Mouse (Mus musculus) yolk sac, embryonic 10.5 days (tissue): ENCODE data around the gene Gpr183.
A peak's percentile ranks its signal among the peaks of the same experiment; 100 is the strongest.

Experiments used
- DNase-seq: peaks from one replicate; pipeline ENCODE4 v3.0.0-alpha.2; 2017; ENCODE audit warnings: low spot score

The Gpr183 gene

DNA sequence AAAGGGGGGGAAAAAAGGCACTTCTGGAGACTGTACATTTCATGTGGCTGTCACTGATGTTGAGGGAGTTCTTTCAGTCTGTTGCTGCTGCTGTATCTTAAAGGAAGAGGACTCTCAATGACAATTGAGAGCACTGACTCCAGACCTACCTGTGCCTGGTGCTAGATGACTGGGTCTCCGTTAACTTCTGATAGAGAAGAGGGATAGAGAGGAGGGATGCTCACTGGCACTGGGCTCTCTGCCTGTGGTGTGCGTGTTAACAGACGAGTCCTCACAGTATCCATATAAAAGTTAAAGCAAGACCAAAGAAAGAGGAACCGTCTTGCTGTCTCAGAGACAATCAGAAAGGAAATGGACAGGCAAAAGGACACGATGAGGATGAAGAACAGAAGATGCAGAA, 8.7 kb downstream of the Gpr183 start:
- no peak for DNase-seq

DNA sequence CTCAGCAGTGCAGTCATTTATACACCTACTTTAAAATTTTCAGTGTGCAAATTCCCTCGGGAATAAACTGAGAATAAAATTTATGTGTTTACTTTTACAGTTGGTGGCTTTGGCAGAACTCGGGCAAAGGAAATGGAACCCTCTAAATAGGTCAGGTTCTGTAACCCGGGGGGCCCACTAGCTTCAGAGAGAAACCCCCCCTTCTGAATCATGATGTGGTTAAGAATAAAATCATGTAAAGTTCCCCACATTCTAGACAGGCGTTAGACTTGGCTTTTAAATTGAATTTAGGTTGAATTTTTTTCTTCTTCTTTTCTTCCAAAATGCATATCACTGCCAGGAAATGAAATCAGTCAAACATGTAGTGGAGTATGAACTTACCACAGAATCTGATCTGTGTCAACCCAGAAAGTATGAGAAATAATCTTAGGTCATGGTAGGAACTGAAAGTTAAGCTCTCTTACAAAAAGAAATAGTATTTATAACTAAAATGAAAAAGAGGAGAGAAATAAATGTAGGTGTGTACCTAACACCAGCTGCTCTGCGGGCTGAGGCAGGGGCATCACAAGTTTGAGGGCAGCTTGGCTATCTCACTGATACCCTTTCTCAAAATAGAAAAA, 9.7 kb downstream of the Gpr183 start:
- no peak for DNase-seq

DNA sequence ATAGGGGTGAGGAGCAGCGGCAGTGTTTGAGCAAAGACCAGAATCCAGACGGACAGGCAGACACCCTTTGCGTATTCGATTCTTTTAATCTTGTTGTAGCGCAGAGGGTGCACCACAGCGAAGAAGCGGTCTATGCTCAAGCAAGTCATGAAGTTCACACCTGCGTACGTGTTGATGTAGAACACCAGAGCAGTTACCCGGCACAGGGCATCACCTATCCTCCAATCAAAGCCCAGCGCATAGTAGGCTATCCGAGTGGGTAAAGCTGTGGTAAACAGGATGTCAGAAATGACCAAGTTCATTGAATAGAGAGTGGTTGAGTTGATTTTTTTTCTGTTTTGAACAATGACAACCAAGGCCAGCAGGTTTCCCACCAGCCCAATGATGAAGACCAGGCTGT, 10.4 kb downstream of the Gpr183 start:
- no peak for DNase-seq

DNA sequence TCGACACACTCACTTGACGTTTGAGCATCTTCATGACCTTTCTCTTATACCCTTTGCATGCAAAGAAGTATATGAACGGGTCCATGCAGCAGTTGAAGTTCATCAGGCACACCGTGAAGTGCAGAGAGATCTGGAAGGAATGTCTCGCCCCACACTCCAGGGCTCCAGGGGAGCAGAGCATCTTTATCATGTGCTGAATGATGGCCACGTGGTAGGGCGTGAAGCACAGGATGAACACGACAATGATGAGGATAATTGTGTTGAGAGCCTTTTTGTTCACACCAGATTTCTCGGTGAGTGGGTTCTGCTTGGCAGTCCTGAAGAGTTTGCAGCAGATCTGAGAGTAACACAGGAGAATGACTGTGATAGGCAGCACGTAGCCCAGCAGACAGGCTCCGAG, 10.9 kb downstream of the Gpr183 start:
- no peak for DNase-seq

DNA sequence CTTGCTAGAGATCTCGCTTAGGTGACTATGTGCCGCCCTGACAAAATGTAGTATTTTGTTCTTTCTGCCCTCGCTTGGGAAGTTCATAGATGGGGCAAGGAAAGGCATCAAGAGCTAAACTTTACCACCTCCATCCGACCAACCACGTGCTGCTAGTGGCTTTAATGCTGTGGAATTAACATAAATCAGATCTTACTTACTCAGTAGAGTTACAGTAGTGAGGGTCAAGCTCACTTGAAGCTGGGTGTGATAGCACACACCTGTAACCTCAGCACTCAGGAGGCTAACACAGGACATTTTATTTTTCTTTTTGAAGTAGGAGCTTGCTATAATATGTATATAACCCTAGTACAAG, 13.0 kb downstream of the Gpr183 start:
- no peak for DNase-seq

DNA sequence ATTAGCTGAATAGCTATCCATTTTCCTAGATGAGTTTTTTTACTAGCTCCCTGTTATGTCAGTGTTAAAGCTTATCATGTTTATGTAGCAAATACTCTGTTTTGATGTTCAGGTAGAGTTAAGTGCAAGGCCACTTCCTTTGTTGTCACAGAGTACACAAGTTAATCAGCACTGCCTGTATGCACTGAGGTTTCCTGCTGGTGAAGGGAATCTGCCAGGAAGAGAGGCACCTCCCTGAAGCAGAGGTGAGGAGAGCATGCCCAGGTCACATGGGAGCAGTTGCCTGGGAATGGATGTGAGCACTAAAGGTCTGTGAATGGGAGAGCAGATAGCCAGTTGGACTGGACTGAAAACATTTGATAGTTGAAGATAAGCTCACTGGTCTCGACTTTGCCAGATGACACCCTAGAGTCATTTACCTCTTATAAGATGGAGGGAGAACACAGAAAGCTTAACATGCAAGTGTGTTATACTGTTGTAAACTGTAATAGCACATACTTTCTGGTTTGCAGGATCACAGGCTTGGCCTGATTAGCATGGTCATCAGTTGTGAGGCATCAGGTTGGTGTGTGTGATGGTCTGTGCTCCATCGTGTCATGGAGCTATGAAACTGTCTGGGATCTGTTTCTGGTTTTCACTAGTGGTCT, 13.5 kb downstream of the Gpr183 start:
- DNase-seq = peak; percentile 50

DNA sequence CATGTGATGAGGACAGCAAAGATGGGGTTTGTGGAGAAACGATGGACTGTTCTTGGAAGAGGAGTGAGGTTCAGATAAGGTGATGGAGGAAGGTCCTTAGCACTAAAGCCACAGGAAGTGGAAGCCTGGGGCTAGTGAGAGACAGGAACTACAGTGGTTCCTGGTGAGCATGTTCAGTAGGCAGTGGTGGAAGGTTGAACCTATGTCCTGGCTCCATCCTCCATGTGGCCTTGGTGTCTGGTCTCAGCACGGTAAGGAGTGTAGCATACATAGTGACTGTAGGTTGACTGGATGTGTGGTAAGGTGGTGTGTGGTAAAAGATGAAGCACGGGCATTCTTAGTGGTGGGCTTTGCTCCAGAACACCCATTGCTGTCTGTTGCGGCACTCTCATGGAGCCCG, 15.1 kb downstream of the Gpr183 start:
- no peak for DNase-seq

DNA sequence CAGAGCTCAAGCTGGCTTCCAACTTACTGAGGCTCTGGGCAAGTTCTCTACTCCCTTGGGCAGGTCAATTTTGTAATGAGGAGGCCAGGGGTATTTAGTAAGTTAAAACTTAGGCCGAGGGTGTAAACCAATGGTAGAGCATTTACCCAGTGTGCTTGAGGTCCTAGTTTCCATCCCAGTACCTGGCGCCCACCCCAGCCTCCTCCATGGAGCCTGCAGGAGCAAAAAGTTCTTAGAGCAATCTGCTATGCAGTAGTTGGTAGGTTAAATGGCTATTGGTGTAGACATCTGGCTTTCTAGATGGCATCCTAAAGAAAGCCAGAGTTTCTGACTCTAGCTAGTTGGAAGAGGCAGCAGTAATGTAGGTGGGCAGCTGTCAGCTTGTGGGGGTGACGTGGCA, 15.6 kb downstream of the Gpr183 start:
- no peak for DNase-seq

DNA sequence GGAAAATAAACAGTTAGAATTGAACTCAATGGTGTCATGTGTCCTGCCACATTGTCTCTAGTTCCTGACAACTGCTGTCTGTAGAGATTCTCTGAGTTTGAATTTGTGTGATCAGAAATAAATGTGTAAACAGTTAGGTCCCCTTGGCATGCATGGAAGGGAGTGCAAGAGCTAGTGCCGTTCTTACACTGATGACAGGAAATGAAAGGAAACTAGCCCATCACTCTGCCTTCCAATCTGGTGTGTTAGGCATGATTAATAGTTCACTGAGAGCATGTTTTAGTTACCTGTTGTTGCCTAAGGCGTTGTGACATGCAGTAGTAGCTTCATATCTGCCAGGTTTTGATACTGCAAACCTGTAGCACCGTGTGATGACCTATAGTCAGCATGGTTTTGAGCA, 17.0 kb downstream of the Gpr183 start:
- DNase-seq = no peak

DNA sequence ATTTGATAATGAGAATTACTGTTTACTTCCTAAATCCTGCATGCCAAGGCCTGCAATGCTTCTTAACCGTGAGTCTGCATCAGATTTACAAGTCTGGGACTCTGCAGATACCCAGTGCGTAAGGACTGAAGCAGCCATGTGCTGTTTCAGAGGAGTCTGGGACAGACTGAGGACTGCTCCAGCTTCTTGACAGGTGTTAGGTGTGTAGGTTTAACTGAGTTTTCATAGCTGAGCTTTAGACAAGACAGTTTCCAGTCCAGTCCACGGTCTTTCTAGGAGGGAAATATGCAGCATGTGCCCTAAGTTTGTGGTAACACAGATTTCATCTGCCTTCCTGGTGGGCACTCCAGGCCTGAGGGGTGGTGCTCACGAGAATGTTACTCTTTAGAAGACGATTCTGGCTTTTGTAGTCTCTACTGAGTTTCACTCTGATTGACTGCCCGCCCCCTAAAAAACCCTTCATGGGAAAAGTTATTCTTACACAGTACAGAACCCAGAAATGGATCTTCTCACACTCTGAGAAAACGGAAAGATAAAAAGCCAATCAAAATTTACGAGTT, 17.7 kb downstream of the Gpr183 start:
- no peak for DNase-seq

DNA sequence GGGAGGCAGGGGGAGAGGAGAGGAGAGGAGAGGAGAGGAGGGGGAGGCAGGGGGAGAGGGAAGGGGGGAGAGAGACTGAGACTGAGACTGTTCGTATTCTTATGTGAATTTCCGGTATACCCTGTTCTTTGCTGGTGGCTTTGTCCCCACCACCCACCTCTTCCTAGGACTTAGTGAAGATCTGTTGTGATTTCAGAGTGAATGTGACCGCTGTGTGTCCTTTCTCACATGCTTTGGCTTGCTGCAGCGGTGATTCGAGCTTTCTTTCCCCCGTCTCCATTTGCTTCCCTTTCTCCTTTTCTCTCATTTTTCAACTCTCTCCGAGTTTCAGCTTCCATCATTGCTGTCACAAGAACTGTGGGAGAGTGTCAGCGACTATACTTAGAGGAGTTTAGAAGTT, 18.3 kb downstream of the Gpr183 start:
- DNase-seq = no peak

DNA sequence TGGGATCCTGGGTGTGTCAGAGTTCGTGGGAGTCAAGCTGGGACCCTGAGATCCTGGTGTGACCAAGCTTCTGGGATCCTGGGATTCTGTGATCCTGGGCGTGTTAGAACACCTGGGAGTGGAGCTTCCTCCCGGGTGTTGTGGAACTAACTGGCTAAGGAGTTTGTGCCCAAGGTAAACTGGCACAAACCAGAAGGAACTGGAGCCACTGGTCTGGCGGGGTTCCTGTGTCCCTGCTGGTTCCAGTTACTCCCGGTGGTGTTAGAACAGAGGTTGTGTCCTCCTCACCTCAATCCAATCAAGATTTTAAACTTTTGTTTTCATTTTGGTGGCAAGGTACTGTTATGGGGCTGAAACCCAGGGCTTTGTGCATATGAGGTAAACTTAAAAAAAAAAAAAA, 18.9 kb downstream of the Gpr183 start:
- no peak for DNase-seq

DNA sequence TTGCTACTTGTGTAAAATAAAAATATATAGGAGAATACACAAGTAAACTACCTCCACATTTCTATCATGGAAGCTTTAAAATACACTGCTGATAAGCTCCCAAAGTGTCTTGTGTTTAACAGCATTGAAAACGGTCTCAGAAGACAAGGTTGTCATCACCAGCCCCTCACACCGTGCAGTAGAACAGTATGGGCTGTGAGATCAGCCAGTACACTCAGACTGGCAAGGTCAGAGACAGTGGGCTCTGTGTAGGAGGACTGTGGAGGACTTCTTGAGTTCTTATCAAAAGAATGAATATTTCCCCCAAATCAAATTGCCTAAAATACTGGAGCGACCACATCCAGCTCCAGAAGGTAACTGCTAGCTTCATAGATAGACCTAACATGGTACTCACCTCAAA, 25.4 kb downstream of the Gpr183 start:
- DNase-seq = no peak

DNA sequence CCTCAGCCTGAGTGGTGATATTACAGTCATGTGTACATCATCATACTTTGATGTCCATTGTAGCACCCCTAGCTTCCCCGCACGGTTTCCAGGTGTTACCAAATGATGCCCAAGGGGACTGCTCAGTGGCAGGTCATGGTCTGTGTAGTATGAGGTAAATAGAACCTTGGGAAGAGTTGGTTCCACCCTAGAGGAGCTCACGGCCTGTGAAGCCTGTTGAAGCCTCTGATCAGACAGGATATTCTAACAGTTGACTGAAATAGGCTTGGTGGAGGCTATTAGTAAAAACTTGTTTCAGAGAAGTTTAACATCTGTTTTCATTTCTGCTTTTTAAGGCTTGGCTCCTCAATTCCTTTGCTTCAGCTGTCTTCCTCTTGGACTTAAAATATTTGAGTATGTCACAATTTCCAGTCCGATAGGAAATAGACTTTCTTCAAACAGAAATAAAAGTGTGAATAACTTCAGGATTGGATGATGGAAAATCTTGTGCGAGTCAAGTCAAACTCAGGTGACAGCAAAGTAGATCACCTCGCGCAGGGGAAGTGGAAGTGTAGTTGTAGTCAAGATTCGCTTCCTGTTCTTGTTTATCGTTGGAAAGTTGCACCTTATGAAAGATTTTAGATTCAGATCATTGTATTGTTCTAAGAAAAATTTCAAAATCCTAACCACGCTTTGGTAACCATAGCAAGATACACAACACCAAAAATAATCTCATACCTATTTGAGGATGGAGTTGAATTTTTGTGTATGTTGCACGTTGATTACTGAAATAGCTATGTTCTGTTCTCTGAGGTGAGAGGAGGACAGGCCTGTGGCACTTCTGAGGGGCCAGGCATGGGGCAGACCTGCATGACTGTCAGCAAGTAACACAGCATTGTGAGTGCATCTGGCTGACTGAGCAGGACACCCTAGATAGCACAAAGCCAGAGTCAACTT, 26.5 kb downstream of the Gpr183 start:
- no peak for DNase-seq

DNA sequence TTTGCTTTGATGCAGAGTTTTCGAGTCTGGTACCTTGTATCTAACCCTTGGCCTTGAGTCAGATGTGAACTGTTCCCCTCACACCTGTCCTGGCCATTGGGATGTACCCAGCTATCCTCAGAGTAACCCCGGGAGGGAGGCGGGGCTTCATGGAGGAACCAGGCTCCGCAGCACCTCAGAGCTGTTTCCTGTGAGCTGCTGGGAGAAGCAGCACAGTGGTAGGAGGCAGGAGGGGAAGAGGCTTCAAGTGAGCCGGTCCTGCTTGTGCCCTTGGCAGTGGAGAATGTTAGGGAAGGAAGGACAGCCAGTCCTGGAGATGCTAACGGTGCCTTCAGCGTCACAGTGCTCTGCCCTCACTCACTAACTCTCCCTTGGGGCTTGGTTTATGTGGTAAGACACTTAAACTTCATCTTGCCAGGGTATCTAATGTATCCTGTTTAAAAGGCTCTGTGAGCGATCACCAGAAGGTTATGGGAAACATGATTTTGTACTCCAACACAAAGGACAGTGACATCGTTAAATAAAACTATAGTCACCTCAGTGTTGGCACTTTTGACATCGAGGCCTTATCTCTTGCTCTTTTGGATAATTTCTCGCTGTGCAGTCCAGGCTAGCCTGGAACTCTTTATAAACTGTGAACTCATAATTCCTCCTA, 27.3 kb downstream of the Gpr183 start:
- no peak for DNase-seq

DNA sequence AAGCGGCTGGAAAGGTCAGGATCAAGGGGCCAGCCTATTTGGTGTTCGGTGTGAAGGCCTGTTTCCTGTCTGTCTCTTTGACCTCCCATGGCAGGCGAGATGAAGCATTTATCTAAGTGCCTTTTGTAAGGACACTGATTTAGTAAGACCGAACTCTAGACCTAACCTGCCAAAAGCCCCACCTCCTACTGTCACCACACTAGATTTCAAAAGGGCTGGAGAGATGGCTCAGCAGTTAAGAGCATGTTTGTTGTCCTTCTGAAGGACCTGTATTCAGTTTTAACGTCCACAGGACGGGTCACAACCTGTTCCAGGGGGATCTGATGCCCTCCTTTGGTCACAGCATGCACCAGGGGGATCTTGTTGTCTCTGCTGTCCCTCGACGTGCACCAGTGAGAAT, 28.1 kb downstream of the Gpr183 start:
- no peak for DNase-seq

DNA sequence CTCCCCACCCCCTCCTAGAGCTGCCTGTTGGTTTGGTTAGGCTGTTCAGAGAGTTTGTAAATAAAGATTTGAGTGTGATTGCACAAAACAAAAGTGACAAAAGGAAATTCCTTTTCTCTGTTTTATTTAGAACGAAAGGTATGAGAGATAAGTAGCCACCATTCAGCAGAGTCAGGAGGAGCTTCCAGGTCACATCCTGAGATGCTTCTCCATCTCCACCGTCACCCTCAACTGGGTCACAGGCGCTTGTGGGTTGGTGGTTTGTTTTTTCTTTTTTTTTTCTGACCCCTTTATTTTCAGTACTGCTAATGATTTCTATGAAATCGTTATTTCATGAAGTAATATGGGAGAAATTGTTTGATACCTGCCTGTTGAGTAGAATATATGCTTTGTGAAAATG, 28.6 kb downstream of the Gpr183 start:
- no peak for DNase-seq

DNA sequence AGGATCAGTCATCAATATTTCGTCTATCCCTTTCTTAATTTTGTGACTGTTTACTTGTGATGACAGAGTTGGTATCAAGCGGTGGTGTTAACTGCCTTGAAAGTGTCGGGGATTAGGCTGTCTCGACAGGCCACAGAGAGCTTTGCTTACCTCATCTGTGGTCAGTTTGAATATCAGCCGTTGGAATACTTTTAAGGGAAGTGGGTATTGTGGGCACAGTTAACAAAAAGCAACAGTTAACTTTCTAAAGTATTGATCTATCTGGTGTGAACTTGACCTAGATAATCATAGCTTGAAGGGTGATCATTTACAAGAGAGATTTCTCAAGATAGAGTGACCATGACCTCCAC, 30.4 kb downstream of the Gpr183 start:
- no peak for DNase-seq

DNA sequence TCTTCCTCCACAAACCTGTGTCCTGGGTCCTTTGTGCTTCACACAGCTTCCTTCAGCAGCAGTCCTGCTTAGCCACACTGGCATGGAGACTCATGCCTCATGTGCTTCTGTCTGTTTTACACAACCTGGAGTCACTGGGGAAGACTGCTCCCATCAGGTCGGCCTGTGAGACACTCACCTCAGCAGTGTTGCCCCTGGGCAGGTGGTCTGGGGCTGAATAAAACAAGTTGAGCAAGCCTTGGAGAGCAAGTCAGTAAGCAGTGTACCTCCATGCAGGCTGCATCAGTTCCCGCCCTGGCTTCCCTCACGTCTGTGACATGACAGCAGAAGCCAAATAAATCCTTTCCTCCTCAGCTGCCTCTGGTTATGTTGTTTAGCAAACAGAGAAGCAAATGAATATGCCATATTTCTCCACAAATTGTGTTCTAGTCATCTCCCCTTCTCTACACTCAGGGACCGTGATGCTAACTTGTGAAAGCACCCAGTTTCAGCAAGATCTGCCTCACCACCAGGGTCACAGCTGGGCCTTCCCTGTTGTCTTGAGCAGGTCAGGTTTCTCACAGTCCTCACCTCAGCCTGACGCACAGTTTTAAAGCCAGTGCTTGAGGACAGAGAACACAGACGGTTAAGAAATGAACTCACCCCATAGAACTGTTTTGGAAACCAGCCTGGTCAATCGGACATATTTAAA, 30.9 kb downstream of the Gpr183 start:
- DNase-seq = no peak

DNA sequence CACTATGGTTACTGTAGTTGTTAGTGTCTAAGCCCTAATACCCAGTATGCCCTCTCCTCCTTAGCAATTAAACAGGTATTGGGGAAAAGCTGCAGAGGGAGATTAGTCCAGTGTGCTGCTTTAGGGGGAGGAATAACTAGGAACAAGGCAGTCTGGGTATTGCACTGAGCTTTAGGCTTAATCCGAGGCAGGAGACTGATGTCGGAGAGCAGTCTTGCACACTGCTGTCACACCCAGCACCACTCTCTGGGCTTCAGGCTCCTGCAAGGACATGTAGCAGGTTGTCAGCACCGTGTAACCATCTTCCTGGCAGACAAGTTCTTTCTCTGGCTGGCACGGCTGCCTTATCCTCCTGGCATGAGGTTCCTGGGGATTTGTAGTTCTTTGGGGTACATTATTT, 32.8 kb downstream of the Gpr183 start:
- no peak for DNase-seq

DNA sequence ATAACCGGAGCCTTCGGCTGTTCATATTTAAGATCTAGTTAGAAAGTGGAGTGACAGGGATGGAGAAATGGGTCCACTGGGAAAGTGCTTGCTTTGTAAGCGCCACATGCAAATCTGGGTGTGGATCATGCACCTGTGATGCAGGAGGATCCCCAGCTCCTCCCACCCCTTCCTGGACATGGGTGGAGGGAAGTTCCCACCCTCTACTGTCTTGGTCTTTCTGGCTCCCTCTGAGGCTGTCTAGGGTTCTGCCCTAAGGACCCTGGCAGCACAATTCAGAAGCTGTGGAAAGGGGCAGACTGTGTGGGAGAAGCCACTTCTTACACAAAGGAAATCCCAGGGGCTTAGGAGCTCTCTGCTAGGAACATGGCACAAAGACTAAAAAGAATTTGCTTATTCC, 33.4 kb downstream of the Gpr183 start:
- DNase-seq = no peak
